Mouse (Mus musculus) cortical plate, adult 2 months (tissue): Measurements from ENCODE around the gene Gm49416. TPM values are rescaled to one million over a fixed set of nuclear protein-coding genes. Genes with fewer than 3 reads are reported as not detected.
"Not testable (repeated sequence)": the region's sequence is repeated elsewhere in the genome, so short reads cannot be mapped to it uniquely, and the experiment has no call there.

Source experiments
- H3K27ac ChIP-seq: fragments of 200-500 bp; 2 replicates; pipeline ENCODE4 v1.5.1; 2012; ENCODE audit warnings: low read length, control low read depth, inconsistent platforms; ENCODE audit not compliant: insufficient read depth
- H3K4me1 ChIP-seq: fragments of 200-500 bp; 2 replicates; pipeline ENCODE4 v1.6.1; 2011; ENCODE audit warnings: low read length; ENCODE audit not compliant: control insufficient read depth, insufficient read depth
- H3K4me3 ChIP-seq: fragments of 200-500 bp; 2 replicates; pipeline ENCODE4 v1.5.1; 2011; ENCODE audit warnings: mild to moderate bottlenecking, low read length, control low read depth; ENCODE audit not compliant: insufficient read depth
- CTCF ChIP-seq: fragments of 200-500 bp; IDR thresholded peaks from 2 replicates; pipeline ENCODE4 v1.5.1; 2011; ENCODE audit warnings: mild to moderate bottlenecking, control low read depth, low read length; ENCODE audit not compliant: insufficient read depth; ENCODE audit errors: extremely low read depth
- POLR2A ChIP-seq: fragments of 200-500 bp; IDR thresholded peaks from 2 replicates; pipeline ENCODE4 v1.6.1; 2011; ENCODE audit warnings: mild to moderate bottlenecking, low read length, control low read depth; ENCODE audit not compliant: insufficient read depth; ENCODE audit errors: extremely low read depth
- polyA plus RNA-seq: library from polyadenylated mRNA; depleted of rRNA; stranded (reverse); fragments of >200 nt; gene quantifications from 2 replicates; pipeline ENCODE4 v1.2.3, GENCODE M21; 2012

Gm49416 gene
- polyA plus RNA-seq, 1 experiment = not detected

DNA sequence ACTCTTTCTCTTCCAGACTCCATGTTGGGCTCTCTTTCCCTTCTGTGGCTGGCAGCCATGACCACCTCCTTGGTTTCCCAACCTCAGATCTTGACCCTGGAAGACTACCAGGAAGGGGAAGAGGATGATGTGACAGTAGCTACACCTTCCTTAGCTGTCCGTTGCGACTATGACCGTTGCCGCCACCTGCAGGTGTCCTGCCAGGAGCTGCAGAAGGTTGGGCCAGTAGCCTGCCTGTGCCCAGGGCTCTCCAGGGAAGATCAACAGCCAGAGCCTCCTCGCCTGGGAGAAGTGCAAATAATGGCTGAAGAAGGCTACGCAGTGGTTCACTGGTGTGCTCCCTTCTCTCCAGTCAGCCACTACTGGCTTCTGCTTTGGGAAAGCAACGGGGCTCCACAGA lies 37.1 kb upstream of the Gm49416 start:
- Histone ChIP-seq H3K4me3 (no peak overlapping the region), H3K27ac (peak overlapping the region; percentile 43; the same call in 1 of the 2 replicates)

GRCm38 (mm10) chr19:8852236-8852928 lies 36.3 kb upstream of the Gm49416 start:
- H3K4me3 ChIP-seq = no peak overlapping the region
- TF ChIP-seq POLR2A (no peak), CTCF (no peak)
- H3K4me1 ChIP-seq = 0 out of 2 replicates have a peak, but pooled peaks cover 1% of the 10 kb centered on the region
- peak overlapping the region; percentile 43 for H3K27ac ChIP-seq

More for the DNA sequence above, 37.1 kb upstream of the Gm49416 start:
- TF ChIP-seq CTCF (no peak), POLR2A (no peak)
- H3K4me1 ChIP-seq = 0 out of 2 replicates have a peak, but pooled peaks cover 1% of the 10 kb centered on the region

DNA sequence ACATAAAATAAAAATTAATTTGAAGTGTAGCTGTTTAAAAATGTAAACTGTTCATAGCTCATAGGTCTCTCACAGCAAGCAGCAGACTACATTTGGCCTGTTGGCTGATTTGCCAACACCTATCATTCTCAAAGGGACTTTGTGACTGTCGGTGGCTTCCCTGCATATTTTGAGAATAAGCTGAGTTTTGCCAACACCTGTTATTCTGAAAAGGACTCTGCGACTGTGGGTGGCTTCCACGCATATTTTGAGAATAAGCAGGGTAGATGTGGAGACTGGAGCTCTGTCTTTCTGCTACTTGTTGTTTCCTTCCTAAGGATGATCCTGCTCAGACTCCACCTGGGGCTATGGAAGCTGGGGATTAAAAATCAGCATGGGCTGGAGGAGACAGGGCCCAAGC lies 35.6 kb upstream of the Gm49416 start:
- TF ChIP-seq CTCF (no peak), POLR2A (no peak)
- Histone ChIP-seq H3K27ac (no peak overlapping the region), H3K4me1 (0 out of 2 replicates have a peak, but pooled peaks cover 1% of the 10 kb centered on the region), H3K4me3 (no peak overlapping the region)

DNA sequence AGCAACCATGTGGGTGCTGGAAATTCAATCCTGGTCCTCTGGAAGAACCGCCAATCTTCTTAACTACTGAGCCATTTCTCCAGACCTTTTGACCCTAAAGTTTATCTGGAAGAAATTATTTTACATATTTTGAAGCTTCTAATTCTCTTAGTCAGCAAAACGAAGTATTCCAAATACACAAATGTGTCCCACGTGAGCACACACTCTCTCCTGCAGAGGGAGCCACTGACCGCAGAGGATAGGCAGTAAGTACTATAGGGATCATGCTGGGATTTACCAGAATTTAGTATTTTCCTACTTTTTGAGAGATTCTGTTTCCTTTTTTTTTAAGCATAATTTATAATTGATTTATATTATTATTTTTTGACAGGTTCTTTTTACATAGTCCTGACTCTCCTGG lies 31.0 kb upstream of the Gm49416 start:
- Histone ChIP-seq H3K4me3 (no peak overlapping the region), H3K27ac (no peak overlapping the region), H3K4me1 (no peaks in the 10 kb centered on the region)
- TF ChIP-seq CTCF (peak; percentile 61), POLR2A (no peak)

DNA sequence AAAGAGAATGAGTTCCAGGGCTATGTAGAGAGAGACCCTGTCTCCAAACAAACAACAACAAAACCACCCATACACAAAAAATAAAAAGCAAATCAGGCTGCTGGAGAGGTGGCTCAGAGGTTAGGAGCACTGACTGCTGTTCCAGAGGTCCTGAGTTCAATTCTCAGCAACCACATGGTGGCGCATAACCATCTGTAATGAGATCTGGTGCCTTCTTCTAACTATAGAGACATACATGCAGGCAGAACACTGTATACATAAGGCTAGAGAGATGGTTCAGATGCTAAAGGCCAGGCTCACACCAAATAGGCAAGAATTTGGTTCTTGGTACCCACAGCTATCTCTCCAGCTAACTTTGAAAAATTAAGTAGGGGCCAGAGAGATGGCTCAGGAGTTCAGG lies 29.7 kb upstream of the Gm49416 start:
- no peak overlapping the region for H3K27ac ChIP-seq
- no peaks in the 10 kb centered on the region for H3K4me1 ChIP-seq
- no peak for TF ChIP-seq POLR2A
- 0 out of 2 replicates have a peak, but pooled peaks have one; percentile 15 for TF ChIP-seq CTCF

GRCm38 (mm10) chr19:8864265-8864664 lies 24.5 kb upstream of the Gm49416 start:
- TF ChIP-seq CTCF = no peak
- TF ChIP-seq POLR2A = no peak
- no peak overlapping the region for H3K4me3 ChIP-seq
- no peaks in the 10 kb centered on the region for H3K4me1 ChIP-seq
- no peak overlapping the region; the same call in 1 of the 2 replicates for H3K27ac ChIP-seq

More for the DNA sequence above, 29.7 kb upstream of the Gm49416 start:
- no peak overlapping the region for H3K4me3 ChIP-seq

DNA sequence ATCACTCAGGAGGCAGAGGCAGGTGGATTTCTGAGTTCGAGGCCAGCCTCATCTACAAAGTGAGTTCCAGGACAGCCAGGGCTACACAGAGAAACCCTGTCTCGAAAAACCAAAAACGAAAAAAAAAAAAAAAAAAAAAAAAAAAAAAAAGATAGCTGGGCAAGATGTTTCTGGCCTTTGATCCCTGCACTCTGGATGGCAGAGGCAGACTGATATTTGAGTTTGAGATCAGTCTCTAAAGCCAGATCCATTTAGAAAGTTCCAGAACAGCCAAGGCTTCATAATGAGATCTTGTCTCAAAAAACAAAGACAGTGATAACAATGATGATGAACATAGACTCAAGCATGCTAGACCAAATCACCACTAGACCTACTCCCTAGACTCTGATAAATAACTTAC lies 18.3 kb upstream of the Gm49416 start:
- H3K27ac ChIP-seq, H3K4me3 ChIP-seq, H3K4me1 ChIP-seq: not testable (repeated sequence)

DNA sequence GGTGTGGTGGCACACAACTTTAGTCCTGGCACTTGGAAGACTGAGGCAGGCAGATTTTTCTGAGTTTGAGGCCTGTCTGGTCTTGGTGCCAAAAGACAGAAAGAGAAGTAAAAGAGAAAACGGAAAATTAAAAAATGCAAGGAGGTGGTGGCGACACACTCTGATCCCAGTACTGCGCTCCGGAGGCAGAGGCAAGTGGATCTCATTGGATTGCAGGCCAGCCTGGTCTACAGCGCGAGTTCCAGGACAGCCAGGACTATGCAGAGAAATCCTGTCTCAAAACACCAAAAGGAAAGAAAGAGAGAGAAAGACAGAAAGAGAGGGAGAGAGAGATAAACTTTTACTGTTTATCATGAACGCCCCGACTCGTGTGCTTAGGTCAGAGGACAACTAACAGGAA lies 17.9 kb upstream of the Gm49416 start:
- H3K4me3 ChIP-seq = peak overlapping the region; percentile 60
- no peak for TF ChIP-seq CTCF
- TF ChIP-seq POLR2A = no peak

DNA sequence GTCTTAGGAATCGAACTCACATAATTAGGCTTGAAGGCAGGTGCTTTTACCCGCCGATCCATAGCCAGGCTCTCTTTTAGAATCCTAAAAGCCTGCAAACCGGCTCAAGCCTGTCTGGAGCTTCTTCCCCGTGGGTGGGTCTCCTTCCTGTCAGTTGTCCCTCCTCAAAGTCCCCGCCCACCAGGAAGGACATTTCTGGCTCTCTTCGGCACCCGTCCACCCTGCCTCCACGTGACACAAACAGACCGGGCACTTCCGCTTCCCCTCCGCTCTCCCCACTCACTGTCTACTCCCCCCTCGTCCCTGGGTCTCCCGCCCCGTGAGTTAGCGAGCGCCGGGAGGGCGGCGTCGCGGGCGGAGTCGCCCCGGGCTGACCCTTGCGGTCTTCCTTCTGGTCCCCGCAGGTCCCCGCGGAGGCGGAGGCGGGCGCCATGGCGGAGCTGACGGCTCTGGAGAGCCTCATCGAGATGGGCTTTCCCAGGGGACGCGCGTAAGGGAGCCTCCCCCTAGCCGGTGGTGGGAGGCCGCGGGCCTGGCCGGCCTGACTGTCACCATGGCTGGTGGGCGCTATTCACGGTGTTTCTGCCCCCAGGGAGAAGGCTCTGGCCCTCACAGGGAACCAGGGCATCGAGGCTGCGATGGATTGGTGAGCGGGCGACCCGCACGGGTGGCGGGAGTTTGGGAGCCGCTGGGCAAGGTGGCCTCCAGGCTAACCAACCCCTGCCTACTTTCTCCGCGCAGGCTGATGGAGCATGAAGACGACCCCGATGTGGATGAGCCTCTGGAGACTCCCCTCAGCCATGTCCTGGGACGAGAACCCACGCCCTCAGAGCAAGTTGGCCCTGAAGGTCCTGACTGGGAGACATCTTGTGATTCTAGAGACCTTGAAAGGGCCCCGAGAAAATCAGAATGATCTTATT lies 17.2 kb upstream of the Gm49416 start, which contains the start of gene Ubxn1:
TSS of gene Ubxn1 (plus strand) at position 230 of the 920 bp plus-strand sequence.
- no peaks in the 10 kb centered on the region for H3K4me1 ChIP-seq
- peak within 1 kb of the TSS; percentile 49 for H3K27ac ChIP-seq
- TF ChIP-seq POLR2A (no peak; the same call in 1 of the 2 replicates), CTCF (no peak)
- H3K4me3 ChIP-seq = peak within 1 kb of the TSS; percentile 60

More for the DNA sequence above, 17.9 kb upstream of the Gm49416 start:
- Histone ChIP-seq H3K4me1 (no peaks in the 10 kb centered on the region), H3K27ac (peak overlapping the region; percentile 8; the same call in 1 of the 2 replicates)

DNA sequence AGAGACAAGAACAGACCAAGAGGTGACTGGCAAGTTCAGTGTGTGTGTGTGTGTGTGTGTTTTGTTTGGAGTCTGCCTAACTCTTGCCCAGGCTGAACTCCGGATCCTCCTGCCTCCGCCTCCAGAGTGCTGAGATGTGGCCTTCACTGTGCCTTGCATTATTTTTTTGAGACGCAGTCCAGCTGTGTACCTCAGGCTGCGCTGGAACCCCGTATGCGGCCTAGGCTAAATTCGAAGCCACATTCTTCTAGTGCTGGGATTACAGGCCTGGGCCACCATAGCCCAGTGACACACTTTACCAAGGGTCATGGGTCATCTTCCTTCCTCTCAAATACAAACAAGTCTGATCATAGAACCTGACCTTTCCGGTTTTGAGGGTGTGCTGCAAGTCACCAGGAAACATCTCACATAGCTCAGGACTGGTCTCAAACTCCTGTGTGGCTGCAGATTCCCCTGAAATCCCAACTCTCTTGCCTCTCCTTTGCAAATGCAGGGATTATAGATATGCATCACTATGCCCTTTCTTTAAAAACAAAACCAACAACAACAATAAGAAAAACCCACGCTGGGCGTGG lies 16.4 kb upstream of the Gm49416 start:
- no peaks in the 10 kb centered on the region for H3K4me1 ChIP-seq
- peak overlapping the region; percentile 60 for H3K4me3 ChIP-seq
- H3K27ac ChIP-seq = no peak overlapping the region
- no peak for TF ChIP-seq POLR2A
- no peak for TF ChIP-seq CTCF
